Mouse (Mus musculus): ENCODE results near the gene Arid3b.

Gene Arid3b

GRCm38 (mm10) chr9:57775736-57776135 is 60.9 kb downstream of the Arid3b start:
- DNase-seq (ENCODE audit: low spot score), result no peak

GRCm38 (mm10) chr9:57775026-57775425 is 61.6 kb downstream of the Arid3b start:
- no peak for DNase-seq (ENCODE audit: low spot score)

GRCm38 (mm10) chr9:57774168-57774567 is 62.4 kb downstream of the Arid3b start:
- DNase-seq (ENCODE audit: low spot score), result no peak

- no peak for DNase-seq (ENCODE audit: low spot score)
These were observed 62.8 kb downstream of the Arid3b start for GRCm38 (mm10) chr9:57773754-57774153.

- DNase-seq (ENCODE audit: low spot score), result no peak
These were observed 65.8 kb downstream of the Arid3b start for GRCm38 (mm10) chr9:57770836-57771235.

GRCm38 (mm10) chr9:57770214-57770613 is 66.4 kb downstream of the Arid3b start:
- no peak for DNase-seq (ENCODE audit: low spot score)

GRCm38 (mm10) chr9:57769539-57770069 is 67.0 kb downstream of the Arid3b start:
- no peak for DNase-seq (ENCODE audit: low spot score)

GRCm38 (mm10) chr9:57767231-57767630 is 69.4 kb downstream of the Arid3b start:
- DNase-seq (ENCODE audit: low spot score), result no peak

- DNase-seq (ENCODE audit: low spot score), result no peak
These were observed 70.2 kb downstream of the Arid3b start for GRCm38 (mm10) chr9:57766431-57766830.

- DNase-seq (ENCODE audit: low spot score), result peak; percentile 64
These were observed 70.9 kb downstream of the Arid3b start, which contains the start of gene Clk3 for GRCm38 (mm10) chr9:57765364-57766351. TSS of gene Clk3 (minus strand) at chr9:57765860.

- DNase-seq (ENCODE audit: low spot score), result peak; percentile 95
These were observed 71.6 kb downstream of the Arid3b start for GRCm38 (mm10) chr9:57764974-57765363.

GRCm38 (mm10) chr9:57764147-57764973 is 72.2 kb downstream of the Arid3b start:
- DNase-seq (ENCODE audit: low spot score), result peak; percentile 70

- peak; percentile 32 for DNase-seq (ENCODE audit: low spot score)
These were observed 74.0 kb downstream of the Arid3b start for GRCm38 (mm10) chr9:57762563-57762991.

- no peak for DNase-seq (ENCODE audit: low spot score)
These were observed 74.7 kb downstream of the Arid3b start for GRCm38 (mm10) chr9:57761563-57762551.

GRCm38 (mm10) chr9:57760416-57761146 is 76.0 kb downstream of the Arid3b start:
- no peak for DNase-seq (ENCODE audit: low spot score)

GRCm38 (mm10) chr9:57759289-57759688 is 77.3 kb downstream of the Arid3b start:
- peak; percentile 52 for DNase-seq (ENCODE audit: low spot score)

GRCm38 (mm10) chr9:57758528-57758927 is 78.1 kb downstream of the Arid3b start:
- DNase-seq (ENCODE audit: low spot score), result no peak

- no peak for DNase-seq (ENCODE audit: low spot score)
These were observed 79.0 kb downstream of the Arid3b start for GRCm38 (mm10) chr9:57757578-57757977.

- DNase-seq (ENCODE audit: low spot score), result no peak
These were observed 85.7 kb downstream of the Arid3b start for GRCm38 (mm10) chr9:57750901-57751300.

- no peak for DNase-seq (ENCODE audit: low spot score)
These were observed 87.8 kb downstream of the Arid3b start for GRCm38 (mm10) chr9:57748831-57749230.
